Mouse (Mus musculus): Measurements from ENCODE around the gene Gba.

Gba gene

DNA sequence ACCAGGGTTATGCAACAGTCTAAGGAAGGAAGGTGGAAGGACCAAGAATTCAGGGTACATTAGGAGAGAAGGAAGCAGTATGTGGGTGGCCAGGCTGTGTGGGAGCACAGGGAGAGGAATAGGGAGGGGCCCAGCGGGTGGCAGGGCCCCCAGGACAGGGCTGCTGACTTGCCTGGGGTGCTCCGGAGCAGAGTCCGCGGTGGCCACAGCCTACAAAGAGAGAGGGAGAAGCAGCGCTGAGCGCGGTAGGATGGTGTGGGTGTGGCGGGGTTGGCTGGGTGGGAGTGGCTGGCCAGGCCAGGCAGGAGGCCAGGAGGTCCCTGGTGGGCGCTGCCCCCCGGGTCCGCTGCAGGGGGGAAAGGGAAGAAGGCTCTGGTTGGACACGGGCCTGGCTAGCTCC lies 35.8 kb downstream of the Gba start:
- DNase-seq (ENCODE audit: low spot score) = no peak

DNA sequence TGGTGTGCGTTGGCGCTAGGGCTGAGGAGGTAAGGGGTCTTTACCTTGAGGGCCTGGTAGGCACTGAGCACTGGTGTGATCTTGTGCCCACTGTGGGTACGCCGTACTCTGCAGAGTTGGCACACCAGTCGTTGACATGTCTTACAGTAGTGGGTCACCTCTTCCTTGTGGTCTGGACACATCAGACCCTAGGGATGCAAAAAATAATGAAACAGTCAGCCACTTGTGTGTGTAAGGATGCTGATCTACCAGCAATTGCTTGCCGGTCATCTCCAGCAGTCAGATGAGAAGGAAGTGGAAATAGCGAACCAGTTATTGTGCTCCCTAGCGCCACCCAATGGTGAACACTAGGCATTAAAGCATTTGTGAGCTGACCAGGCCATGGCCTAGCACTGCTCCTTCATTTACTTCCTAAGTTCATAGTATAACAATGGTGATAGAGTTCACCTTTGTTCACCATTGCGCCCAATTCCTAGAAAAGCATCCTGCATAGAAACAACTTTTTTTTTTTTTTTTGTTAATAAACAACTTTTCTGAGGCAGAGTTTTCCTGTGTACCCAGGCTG lies 39.7 kb downstream of the Gba start:
- peak; percentile 79 for DNase-seq (ENCODE audit: low spot score)

DNA sequence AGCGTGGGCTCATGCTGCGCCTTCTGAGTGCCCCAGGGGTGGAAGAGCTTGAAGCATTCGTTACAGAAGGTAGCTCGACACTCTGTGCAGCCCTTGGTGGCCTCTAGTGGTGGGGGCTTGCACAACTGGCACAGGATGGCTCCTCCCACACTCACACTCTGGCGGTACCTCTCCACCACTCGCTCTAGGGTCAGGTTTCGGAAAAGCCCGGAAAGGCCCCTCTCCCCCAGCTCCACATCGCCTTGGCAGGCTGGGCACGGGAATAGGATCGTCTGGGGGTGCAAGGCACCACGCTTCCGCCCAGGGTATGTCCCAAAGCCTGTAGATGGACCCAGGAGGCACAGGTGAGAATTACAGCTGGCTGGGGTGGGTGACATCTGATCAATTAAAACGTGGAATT lies 40.9 kb downstream of the Gba start:
- peak; percentile 83 for DNase-seq (ENCODE audit: low spot score)

DNA sequence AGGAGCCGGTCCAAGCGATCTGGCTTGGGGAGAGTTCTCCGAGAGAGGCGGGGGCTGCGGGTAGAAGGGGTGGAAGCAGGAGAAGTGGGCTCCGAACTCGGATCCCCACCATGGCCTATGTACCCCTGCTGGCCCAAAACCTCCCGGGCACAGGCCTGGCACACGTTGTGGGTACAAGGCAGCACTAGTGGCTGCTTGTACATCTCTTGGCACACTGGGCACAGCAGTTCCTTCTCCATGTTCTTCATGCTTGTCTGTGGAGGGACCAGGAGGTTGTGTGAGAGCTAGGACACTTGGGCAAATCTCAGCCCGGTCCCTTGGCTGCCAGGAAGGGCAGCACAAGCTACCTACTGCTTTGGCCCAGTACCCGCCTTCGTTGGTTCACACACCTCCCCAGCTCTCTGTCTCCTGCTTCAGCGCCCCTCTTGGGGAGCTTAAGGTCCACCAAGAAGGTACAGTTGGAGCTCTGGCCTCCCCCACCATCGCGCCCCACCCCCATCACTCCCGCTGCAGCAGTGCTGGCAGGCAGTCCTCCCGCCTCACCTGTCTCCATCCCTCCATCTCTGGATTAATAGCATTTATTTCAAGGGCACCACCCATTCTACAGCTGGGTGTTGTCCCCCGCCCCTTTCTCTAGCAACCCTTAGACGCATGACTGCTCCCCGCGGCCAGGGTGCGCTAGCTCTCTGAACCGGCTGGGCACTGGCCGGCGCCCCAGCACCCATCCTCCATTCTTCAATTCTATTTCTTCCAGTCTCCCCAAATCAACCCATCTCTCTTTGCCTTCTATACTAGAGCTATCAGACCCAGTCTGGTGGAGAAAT lies 41.6 kb downstream of the Gba start:
- no peak for DNase-seq (ENCODE audit: low spot score)

DNA sequence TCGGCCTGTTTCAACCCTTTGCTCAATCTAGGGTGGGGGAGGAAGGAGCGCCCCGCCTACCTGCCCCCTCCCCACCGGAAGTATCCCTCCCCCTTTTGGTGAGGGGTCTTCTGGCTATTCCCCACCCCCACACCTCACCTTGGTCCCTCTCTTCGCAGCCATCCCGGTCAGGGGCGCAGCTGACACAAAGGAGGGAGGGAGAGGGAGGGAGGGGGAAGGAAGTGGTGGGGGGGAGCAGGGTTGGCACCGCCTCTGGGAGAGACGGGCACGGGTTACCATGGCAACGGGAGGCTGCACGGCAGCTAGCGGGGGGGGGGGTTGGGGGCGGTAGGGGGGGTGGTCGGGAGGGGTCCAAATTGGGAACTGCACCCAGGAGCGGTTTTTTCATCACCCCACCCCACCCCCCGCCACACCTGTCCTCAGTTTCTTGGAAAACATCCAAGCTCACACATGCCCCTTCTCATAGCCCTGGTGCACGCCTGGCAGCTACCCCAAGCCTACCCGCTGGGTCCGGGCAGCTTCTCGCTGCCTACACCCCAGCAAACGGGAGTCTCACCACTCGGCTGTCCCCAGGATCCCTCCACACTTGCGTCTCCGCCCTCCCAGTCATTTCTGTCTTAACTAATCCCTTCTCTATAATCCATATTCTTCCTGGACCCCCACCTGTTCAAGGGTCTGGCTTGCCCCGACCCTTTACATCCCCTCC lies 42.4 kb downstream of the Gba start:
- DNase-seq (ENCODE audit: low spot score) = no peak

DNA sequence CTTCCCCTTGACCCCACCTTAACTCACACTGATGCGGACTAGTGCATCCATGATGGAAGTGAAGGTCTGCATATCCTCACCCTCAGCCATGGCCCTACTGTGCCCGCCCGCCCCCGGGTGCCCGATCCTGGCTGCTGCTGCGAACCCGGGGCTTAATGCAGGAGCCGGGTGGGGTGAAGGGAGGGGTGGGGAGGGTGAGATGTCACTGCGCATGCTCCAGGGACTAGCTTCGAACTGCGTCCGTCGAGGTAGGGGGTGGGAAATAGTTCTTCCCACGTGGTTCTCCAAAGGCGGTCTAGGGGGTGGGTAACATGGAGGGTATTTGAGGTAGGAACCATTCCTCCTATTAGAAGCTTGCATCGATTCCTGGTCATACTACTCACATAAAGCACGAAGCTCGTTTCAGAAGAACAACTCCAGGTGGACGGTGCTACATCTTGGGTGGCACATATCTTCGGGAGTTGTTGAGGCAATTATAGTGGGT lies 43.0 kb downstream of the Gba start, which contains the start of gene Krtcap2:
Krtcap2 (plus strand) TSS at position 279 of the 484 bp plus-strand sequence.
- DNase-seq (ENCODE audit: low spot score) = no peak

DNA sequence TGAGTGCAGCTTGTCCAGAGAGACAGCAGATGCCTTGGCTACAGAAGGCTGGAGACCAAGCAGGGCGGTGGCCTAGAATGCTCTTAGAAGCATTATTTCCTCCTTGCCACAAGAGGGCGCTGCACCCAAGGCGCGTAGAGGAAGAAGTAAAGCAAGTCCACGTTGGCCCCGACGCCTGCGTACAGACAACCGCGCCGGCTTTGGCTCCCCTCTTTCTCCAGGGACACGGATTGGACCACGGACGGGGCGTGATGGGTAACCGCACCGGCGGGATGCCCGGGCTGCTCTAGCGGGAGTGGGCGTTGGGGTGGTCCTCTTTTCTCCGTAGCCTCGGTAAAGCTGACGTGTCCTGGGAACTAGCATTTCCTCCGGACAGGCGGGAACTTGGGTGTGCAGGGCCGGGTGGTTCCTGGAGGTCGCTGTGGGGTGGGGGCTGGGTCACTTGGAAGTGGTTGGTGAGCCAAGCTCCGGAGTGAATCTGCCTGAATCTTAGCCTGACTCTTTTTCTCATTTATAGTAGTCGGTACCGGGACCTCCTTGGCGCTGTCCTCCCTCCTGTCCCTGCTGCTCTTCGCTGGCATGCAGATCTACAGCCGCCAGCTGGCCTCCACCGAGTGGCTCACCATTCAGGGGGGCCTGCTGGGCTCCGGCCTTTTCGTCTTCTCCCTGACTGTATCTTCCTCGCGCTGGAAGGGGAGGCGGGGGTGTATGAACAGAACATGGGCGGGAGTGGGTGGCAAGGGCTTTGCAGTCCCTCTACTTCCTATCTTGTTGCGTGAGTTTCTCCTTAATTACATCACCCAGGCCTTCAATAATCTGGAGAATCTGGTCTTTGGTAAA lies 43.8 kb downstream of the Gba start, which contains the start of gene Trim46:
Trim46 (minus strand) TSS at position 49 of the 840 bp plus-strand sequence.
- peak; percentile 92 for DNase-seq (ENCODE audit: low spot score)

DNA sequence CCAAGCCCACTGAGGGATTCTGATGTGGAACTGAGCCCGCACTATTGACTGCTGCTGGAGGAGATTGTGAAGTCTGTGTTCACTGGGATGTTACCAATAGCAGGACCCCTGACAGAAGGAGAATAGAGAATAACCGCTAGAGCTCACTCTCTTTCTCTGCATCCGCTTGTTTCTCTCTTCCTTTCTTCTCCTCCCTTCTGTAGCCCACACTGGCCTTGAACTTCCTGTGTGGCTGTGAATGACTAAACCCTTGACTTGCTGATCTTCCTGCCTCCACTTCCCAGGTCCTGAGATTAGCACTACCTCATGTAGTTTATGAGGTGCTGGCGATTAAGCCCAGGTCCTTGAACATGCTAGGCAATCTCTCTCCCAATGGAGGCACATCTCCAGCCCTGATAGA lies 44.7 kb downstream of the Gba start:
- no peak for DNase-seq (ENCODE audit: low spot score)

- peak; percentile 88 for DNase-seq (ENCODE audit: low spot score)
Measured at GRCm38 (mm10) chr3:89250435-89251040, 47.8 kb downstream of the Gba start.

DNA sequence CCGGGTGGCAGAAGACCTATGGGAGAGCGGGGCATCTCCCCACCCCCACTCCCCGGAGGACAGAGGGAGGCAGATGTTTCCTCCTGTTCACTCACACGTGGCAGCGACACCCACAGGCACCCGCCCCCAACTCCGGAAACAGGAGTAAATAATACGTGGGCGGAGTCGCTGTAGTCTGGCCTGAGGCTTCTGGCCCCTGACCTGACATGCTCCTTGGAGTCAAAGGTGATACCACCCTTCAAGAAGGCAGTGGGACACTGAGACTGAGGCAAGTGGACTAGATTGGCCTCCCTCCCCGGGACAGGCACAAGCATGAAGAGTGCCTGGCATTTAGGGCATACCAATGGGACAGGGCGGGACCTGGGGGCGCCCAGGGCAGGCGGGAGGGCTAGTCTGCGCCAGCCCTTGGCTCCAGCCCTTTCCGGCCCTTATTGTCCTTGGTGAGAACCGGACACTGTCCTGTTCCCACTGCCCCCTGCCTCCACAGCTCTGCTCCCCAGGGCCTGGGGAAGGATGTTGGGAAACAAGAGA lies 48.7 kb downstream of the Gba start:
- peak; percentile 87 for DNase-seq (ENCODE audit: low spot score)

DNA sequence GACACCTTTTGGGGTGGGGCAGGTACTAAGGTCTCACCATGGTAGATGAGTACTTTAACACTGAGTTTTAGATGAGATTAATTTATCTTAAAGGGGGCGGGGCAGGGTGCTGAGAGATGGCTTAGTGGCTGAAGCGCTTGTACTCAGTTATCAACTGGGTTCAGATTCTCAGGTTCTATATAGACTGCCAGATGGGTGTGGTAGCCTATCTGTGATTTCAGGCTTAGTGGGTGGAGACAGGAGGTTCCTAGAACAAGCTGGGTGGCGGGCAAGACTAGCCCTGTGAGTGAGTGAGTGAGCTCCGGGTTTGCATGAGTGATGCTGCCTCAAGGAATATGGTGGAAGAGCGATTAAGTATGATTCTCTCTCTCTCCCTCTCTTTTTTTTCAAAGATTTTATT lies 52.3 kb downstream of the Gba start:
- DNase-seq (ENCODE audit: low spot score) = no peak

GRCm38 (mm10) chr3:89256177-89256576 lies 53.4 kb downstream of the Gba start:
- DNase-seq (ENCODE audit: low spot score) = no peak

All from lung, postnatal 25 days (tissue).